11 mouse cellular contexts compared by ENCODE assay signal in genomic region chr13:59041013-59041764, GRCm38 (mm10).
A peak's percentile ranks its signal among the peaks of the same experiment; 100 is the strongest.
DNase-seq lines count a peak whose midpoint lies in the region; ATAC-seq lines count a peak whose summit lies in the region.
"Had no signal": no experiment of that assay in that cellular context is flagged by ENCODE, and none has a peak within 500 bp of the region (broad histone marks: within the 10 kb centered on the region; RNA-seq: fewer than 3 reads in every experiment).

No protein-coding gene starts in this region.

- H3K27me3 ChIP-seq in hindbrain, embryonic 12.5 days = no peaks in the 10 kb centered on the region

- 30% methylated on average over 9 of the region's 9 CpGs for WGBS in hindbrain, embryonic 12.5 days

- H3K9me3 ChIP-seq in hindbrain, embryonic 12.5 days (replicated peaks) = no peaks in the 10 kb centered on the region

- H3K36me3 ChIP-seq in hindbrain, embryonic 12.5 days = no peaks in the 10 kb centered on the region

- no peak overlapping the region for H3K4me3 ChIP-seq in hindbrain, embryonic 12.5 days
- H3K4me3 ChIP-seq: erythroblast, embryonic 14.5 days; myocyte had no signal

- peaks cover 23% of the 10 kb centered on the region for H3K4me1 ChIP-seq in hindbrain, embryonic 12.5 days

- DNase-seq in cerebellum, postnatal 10 days = peak; percentile 64 to 71
- DNase-seq in cerebellum, adult 8-10 months = no peak
- DNase-seq in left cerebral cortex, postnatal 4 days = peak; percentile 71
- peak; percentile 86 to 92 for DNase-seq in right cerebral cortex, postnatal 10 days (ENCODE audit: low spot score in 2 of 2)
- DNase-seq in ovary, postnatal 14 days (ENCODE audit: low spot score) = no peak
- DNase-seq in lung, postnatal 25 days (ENCODE audit: low spot score) = no peak
- DNase-seq in thymus, postnatal 0 days (ENCODE audit: low spot score) = no peak
- DNase-seq: adrenal gland, adult 8-10 months had no signal

- H3K4me2 ChIP-seq in hindbrain, embryonic 12.5 days (replicated peaks) = peak overlapping the region; percentile 31

- peak overlapping the region; percentile 90 for H3K27ac ChIP-seq in hindbrain, embryonic 12.5 days

- peak; percentile 99 for ATAC-seq in hindbrain, embryonic 12.5 days (ENCODE audit: low FRiP score)

- H3K9ac ChIP-seq in hindbrain, embryonic 12.5 days = no peak overlapping the region

- intact Hi-C loops in left cerebral cortex, postnatal 4 days (cut with DNase I) = no loop called here

Comparison
In these comparisons a context has a peak if more than half of its experiments do, and no peak if none do; other contexts are left out.
1. DNase-seq: peak in cerebellum, postnatal 10 days (2 of 2), left cerebral cortex, postnatal 4 days (single experiment) and right cerebral cortex, postnatal 10 days (2 of 2); none in cerebellum, adult 8-10 months (single experiment), ovary, postnatal 14 days (single experiment), lung, postnatal 25 days (single experiment) and thymus, postnatal 0 days (single experiment).